Mouse (Mus musculus): ENCODE measurements around the gene BC024978. TPM values are rescaled to one million over a fixed set of nuclear protein-coding genes. Genes with fewer than 3 reads are reported as not detected.

The BC024978 gene
- polyA plus RNA-seq, 3 experiments from 2014 or later = 2.2 to 5.9 (median 5.2) TPM

GRCm38 (mm10) chr7:27177942-27178323 is 17.6 kb upstream of the BC024978 start:
- no peak for ATAC-seq

- peak; percentile 94 for ATAC-seq
Observed at GRCm38 (mm10) chr7:27178324-27179216, 17.0 kb upstream of the BC024978 start, which contains the start of gene Rab4b. Rab4b (minus strand) TSS chr7:27178896.

DNA sequence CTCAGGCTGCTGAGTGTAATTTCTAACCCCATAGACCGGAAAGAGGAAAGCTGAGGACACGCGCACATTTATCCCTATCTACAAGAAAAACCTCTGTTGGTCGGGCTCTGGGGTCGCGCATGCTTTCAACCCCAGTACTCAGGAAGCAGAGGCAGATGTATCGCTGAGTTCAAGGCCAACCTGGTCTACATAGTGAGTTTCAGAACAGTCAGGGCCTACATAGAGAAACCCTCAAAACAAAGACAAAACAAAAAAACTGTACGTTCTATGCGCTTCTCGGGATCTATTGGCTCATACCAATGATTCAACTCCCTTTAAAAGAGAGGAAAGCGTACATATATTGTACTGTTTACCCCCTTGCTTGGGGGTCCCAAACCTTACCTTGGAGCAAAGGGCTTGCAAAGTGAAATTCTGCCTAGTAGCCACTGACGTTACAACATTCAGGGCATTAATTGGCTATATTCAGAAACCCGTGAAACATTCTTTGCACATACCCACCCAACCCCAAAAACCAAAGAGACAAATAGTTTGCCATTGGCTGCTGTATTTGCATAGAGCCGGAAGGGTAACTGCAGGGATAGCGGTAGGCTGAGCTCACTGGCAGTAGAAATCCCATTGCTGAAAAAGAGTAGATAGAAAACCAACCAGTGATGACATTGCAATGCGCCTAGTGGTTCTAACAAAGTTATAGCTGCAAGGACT is 16.2 kb upstream of the BC024978 start:
- ATAC-seq = no peak

- ATAC-seq = no peak
Observed at GRCm38 (mm10) chr7:27180036-27180435, 15.5 kb upstream of the BC024978 start.

GRCm38 (mm10) chr7:27180837-27181695 is 14.5 kb upstream of the BC024978 start, which contains the start of the genes Gm21983 and Mia:
Gm21983 (minus strand) TSS chr7:27181086.
Mia (minus strand) TSS chr7:27181157.
- ATAC-seq = no peak

- no peak for ATAC-seq
Observed at GRCm38 (mm10) chr7:27182498-27182897, 13.1 kb upstream of the BC024978 start.

DNA sequence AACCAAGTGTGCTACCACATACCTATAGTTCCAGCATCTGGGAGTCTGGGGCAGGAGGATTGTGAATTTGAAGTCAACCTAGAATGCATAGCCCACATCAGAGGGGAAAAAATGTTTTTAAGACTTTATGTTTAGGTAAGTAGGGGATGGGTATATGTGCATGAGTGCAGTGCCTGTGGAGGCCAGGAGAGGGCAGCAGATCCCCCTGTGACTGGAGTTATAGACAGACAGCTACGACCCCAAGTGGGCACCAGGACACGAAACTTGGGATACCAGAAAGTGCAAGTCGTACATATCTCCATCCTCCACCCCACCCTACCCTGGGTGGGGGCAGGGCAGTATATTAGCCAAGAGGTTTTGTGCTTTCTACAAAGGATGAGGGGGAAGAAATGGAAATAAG is 10.6 kb upstream of the BC024978 start:
- ATAC-seq = no peak

DNA sequence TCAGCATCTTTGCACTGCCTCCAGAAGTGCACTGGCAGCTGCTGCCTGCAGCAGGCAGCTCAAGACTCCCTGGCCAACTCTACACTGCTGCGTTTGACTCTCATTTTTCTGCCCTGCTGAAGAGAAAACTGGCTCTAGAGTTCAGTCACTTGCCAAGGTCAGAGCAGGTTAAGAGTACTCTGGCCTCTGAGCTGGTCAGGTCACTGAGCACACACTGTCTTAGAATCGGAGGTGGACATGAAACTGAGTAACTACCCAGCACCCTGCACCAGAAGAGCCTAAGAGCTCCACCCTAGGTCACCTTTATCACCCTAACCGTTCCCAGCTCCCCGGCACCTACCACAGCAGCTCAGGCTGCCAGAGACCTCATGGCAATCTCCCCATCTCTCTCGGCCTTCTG is 9.6 kb upstream of the BC024978 start:
- no peak for ATAC-seq

DNA sequence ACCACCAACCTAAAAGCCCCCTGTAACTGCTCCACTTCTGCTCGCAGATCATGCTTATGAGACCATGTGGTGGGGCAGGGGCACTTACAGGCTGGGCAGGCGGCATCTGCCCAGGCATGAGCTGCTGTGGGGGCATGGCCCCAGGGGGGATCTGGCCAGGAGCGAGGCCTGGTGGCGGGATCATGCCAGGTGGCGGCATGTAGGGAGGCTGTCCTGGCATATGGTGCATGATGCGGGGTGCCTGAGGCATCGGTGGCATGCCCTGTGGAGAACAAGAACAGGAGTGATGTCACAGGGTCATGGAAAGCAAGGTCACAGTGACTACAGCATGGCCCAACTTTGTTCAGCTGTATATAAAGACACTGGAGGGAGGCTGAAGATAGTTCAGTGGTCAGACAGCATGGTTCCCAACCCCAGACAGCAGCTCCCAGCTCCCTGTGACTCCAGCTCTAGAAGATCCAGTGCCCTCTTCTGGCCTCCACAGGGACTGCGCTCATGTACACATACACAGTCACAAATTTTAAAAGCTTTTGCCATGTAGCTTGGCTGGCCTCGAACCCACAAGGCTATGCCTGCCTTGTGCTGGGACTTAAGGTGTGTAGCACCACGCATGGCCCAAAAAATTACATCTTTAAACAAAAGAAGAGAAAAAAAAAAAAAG is 6.2 kb upstream of the BC024978 start:
- ATAC-seq = no peak

GRCm38 (mm10) chr7:27192434-27192833 is 3.1 kb upstream of the BC024978 start:
- no peak for ATAC-seq

- ATAC-seq = no peak
Observed at GRCm38 (mm10) chr7:27193731-27194130, 1.9 kb upstream of the BC024978 start.

- no peak for ATAC-seq
Observed at GRCm38 (mm10) chr7:27197136-27197535, 1.6 kb downstream of the BC024978 start.

- ATAC-seq = no peak
Observed at GRCm38 (mm10) chr7:27197634-27198033, 2.1 kb downstream of the BC024978 start.

- no peak for ATAC-seq
Observed at GRCm38 (mm10) chr7:27198355-27198754, 2.8 kb downstream of the BC024978 start.

- ATAC-seq = no peak
Observed at GRCm38 (mm10) chr7:27198779-27199178, 3.2 kb downstream of the BC024978 start.

DNA sequence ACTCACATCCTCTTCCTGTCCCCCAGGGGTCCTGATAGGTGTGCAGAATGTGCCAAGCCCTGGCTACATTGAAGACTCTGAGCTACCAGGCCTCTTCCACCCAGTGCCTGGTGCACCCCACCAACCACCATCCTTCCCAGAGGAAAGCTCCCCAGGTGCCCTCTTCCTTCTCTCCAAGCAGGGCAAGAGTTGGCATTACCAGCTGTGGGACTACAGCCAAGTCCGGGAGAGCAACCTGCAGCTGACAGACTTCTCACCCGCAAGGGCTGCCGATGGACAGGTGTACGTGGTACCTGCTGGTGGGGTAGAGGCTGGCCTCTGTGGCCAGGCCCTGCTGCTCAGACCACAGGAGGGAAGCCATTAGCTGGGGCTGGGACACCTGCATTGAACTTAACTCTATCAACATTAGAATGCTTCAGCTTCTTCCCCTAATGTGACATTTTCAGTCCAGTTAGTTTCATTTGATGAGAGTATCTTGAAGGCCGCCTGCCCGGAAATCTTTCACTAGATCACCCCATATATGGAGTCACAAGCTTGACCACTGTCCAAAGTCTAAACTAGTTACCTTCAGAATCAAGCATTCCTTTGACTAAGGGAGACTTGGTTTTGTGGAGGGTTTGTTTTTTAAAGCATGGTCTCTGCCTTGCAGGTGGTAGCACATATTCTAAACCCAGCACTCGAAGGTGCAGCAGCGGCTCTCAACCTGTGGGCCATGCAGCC is 8.3 kb downstream of the BC024978 start:
- no peak for ATAC-seq

- no peak for ATAC-seq
Observed at GRCm38 (mm10) chr7:27212626-27213025, 17.0 kb downstream of the BC024978 start.

DNA sequence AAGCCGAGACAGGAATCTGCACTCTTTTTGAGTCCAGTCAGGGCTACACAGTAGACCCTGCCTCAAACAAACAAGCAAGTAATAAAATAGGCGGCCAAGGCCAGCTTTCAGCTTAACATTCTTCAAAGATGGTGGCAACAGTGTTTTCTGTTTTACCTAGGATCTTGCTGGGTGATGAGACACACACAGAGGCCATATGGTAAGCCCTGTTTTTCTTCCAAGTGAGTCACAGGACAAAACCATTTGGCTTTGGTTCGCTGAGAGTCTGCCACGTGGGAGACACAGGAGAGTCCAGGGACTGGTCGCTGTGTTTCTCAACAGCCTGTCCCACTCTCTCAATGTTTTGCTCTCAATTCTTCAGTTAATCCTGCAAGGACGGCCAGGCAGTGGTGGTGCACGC is 23.0 kb downstream of the BC024978 start:
- no peak for ATAC-seq

DNA sequence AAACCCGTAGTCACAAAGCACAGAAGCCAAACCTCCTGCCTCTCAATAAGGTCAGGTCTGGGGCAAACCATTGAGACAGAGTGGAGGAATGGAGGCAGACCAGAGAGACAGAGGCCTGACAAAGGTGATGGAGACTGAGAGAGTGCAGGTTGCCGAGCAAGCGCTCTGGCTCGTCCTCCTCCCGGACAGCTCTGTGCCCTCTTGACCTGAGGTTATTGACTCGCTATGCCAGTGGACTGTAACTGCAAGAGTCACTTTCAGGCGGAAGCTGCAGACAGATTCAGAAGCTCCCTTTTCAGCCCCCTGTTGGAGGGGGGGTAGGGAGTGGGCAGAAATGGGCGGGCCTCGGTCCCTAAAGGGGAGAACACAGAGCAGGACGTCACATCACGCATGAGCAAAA is 24.4 kb downstream of the BC024978 start:
- no peak for ATAC-seq

DNA sequence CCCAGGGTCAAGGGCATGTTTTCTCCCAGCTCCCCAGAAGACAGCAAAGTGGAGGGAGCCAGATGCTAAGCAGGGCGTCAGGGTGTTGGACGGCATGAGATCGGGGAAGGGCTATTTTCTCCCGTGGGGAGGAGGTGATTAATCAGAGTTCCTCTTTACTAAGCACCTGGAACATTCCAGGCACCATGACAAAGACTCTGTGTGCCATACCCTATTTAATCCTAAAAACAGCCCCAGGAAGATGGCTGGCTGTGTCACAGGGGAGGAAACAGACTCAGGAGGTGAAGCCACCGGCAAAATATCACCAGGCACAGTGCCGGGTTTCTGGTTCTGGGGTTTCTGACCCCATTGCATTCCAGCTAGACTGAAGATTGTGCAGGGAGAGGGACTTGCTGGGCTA is 26.4 kb downstream of the BC024978 start:
- ATAC-seq = no peak

DNA sequence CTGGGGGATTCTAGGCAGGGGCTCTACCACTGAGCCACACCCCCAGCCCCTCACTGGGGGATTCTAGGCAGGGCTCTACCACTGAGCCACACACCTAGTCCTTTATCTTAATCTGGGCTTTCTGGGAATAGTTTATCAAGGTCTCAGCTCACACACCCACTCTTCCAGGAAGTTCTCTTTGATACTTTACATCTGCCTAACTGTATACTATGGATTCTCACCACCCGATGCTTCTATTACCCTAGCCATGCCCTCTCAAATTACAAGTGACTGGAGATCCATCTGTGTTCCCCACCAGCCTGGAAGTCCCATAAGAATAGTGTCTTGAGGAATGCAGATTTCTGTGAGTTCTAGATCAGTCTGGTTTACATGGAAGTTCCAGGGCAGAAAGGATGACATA is 27.0 kb downstream of the BC024978 start:
- no peak for ATAC-seq

All from inflammation-experienced regulatory T-cells, adult 6 months (primary cell).